Mouse (Mus musculus): ENCODE measurements around the gene Dnm1. TPM values are rescaled to one million over a fixed set of nuclear protein-coding genes. Genes with fewer than 3 reads are reported as not detected.

The Dnm1 gene
- polyA plus RNA-seq, 1 experiment: 44.0 TPM

DNA sequence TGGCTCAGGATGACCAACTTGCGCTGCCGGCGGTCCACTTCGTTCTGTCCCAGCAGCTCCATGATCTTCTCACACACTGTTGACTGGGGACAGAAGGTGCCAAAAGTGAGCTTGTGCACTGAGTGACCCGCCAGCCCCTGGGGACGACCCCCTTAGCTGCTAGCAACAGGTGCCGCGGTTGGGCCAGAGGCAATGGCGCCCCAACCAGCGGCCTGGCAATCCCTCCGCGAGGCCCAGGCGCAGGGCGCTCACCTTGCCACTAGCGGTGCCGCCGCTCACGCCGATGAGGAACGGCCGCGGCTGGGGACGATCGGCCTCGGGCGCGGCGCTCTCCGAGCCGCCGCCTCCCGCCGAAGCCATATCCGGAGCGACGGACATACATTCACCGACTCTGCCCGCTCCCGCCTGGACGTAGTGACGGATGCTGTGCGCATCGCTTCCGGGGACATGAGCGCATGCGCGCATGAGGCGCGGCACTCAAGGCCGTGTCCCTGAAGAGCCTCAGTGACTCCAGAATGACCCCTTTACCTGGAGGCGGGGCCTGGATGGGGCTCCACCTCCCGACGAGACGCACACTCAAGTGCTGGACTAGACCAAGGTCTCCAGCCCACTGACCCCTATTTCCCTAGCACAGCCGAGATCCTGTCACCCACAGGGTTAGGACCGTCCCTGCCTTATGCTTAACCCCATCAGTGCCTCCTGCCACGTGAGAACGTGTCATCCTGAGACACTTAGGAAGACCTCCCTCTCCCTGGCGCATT, 93.3 kb downstream of the Dnm1 start, which contains the start of gene Uck1:
TSS of gene Uck1 (minus strand) at position 503 of the 761 bp plus-strand sequence.
- TF ChIP-seq CTCF (IDR thresholded peaks at IDR 0.05; ENCODE audit: insufficient read depth, low read length): no peak
- TF ChIP-seq POLR2A (IDR thresholded peaks at IDR 0.05; ENCODE audit: borderline replicate concordance, extremely low read depth, low read depth, low read length): peak; percentile 92; the same call in 1 of the 2 replicates

DNA sequence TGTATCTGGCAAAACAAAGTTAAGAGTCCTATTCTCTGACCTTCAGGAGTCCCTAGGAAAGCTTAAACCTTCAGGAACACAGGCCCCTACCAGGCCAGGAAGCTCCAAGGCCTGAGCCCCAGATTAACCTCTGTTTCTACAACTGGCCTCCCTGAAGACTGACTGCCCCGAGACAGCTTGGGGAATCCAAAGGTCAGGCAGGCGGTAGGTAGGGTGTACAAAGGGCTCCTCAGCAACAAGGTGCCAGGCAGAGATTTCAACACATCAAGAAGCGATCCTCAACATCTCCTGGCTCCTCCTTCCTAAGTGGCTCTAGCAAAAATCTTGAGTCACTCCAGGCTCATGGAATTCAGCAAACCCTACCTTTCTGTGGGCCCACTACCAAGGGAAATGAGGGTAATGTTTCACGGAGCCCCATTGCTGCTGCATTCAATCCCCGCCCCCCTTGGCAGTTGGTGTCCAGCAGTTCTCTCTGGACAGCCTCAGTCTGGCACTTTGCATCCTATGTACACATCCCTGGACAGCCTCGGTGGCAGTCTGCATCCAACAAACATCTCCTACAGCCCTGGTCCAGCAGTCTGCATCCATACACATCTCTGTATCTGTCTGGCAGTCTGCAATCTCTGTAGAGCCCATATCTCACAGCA, 94.1 kb downstream of the Dnm1 start:
- Histone ChIP-seq H3K4me1 (ENCODE audit: control insufficient read depth, insufficient read depth, low read length) (no peaks in the 10 kb centered on the region; the same call in 1 of the 2 replicates), H3K4me3 (replicated peaks; ENCODE audit: extremely low read depth, low read depth, low read length) (peak overlapping the region; percentile 51)
- 42% methylated on average over 6 of the region's 6 CpGs for WGBS

More for the DNA sequence above, 93.3 kb downstream of the Dnm1 start, which contains the start of gene Uck1:
- Histone ChIP-seq H3K4me3 (replicated peaks; ENCODE audit: extremely low read depth, low read depth, low read length) (peak within 1 kb of the TSS; percentile 61), H3K4me1 (ENCODE audit: control insufficient read depth, insufficient read depth, low read length) (no peaks in the 10 kb centered on the region; the same call in 1 of the 2 replicates)
- whole genome bisulfite sequencing: 1% methylated on average over 59 of the region's 59 CpGs
- DNase-seq: peak; percentile 88

More for the DNA sequence above, 94.1 kb downstream of the Dnm1 start:
- TF ChIP-seq POLR2A (IDR thresholded peaks at IDR 0.05; ENCODE audit: borderline replicate concordance, extremely low read depth, low read depth, low read length) (no peak), CTCF (IDR thresholded peaks at IDR 0.05; ENCODE audit: insufficient read depth, low read length) (no peak)
- no peak for DNase-seq

Other genes with a start within 250 kb of the Dnm1 start
- 67.9 and 68.5 TPM in 2 replicates for gene Prrc2b, start 202.3 kb downstream of the Dnm1 start, polyA plus RNA-seq (2012; rRNA removed)
- 17.9 and 21.8 TPM in 2 replicates for gene Pomt1, start 116.7 kb downstream of the Dnm1 start, polyA plus RNA-seq (2012; rRNA removed)
- 62.8 and 65.4 TPM in 2 replicates for gene Uck1, start 93.2 kb downstream of the Dnm1 start, polyA plus RNA-seq (2012; rRNA removed)
- 34.8 and 45.0 TPM in 2 replicates for gene Golga2, start 66.0 kb downstream of the Dnm1 start, polyA plus RNA-seq (2012; rRNA removed)
- 110 and 135 TPM in 2 replicates for gene Swi5, start 65.3 kb downstream of the Dnm1 start, polyA plus RNA-seq (2012; rRNA removed)
- gene Ciz1, start 1.0 kb downstream of the Dnm1 start, polyA plus RNA-seq (2012; rRNA removed): 237 and 245 TPM in 2 replicates
- gene 1110008P14Rik, start 28.6 kb upstream of the Dnm1 start, polyA plus RNA-seq (2012; rRNA removed): 170 and 173 TPM in 2 replicates
- gene Lcn2, start 34.9 kb upstream of the Dnm1 start, polyA plus RNA-seq (2012; rRNA removed): 193 and 242 TPM in 2 replicates
- 14.7 and 23.8 TPM in 2 replicates for gene Ptges2, start 42.6 kb upstream of the Dnm1 start, polyA plus RNA-seq (2012; rRNA removed)
- gene Naif1, start 97.1 kb upstream of the Dnm1 start, polyA plus RNA-seq (2012; rRNA removed): 5.1 and 5.5 TPM in 2 replicates
- gene Slc25a25, start 98.1 kb upstream of the Dnm1 start, polyA plus RNA-seq (2012; rRNA removed): 19.9 and 21.9 TPM in 2 replicates
- gene Fam102a, start 182.0 kb upstream of the Dnm1 start, polyA plus RNA-seq (2012; rRNA removed): 23.7 and 24.0 TPM in 2 replicates
- gene Dpm2, start 217.5 kb upstream of the Dnm1 start, polyA plus RNA-seq (2012; rRNA removed): 116 and 118 TPM in 2 replicates
- 0.12 and 0.55 TPM in 2 replicates for gene Pip5kl1, start 221.5 kb upstream of the Dnm1 start, polyA plus RNA-seq (2012; rRNA removed)
- gene 9430097D07Rik, start 222.3 kb upstream of the Dnm1 start, polyA plus RNA-seq (2012; rRNA removed): not detected in 2 replicates
- 39.5 and 40.4 TPM in 2 replicates for gene St6galnac4, start 233.8 kb upstream of the Dnm1 start, polyA plus RNA-seq (2012; rRNA removed)
- gene St6galnac6, start 246.4 kb upstream of the Dnm1 start, polyA plus RNA-seq (2012; rRNA removed): 59.0 and 59.8 TPM in 2 replicates

Measured in lung, adult 2 months (tissue).